Mouse (Mus musculus) E14TG2a.4 (cell line): ENCODE measurements around the gene Pla2g5.

Experiments used
- CTCF ChIP-seq: conservative IDR thresholded peaks from 2 replicates; pipeline ENCODE4 v1.5.1; 2014; ENCODE audit warnings: low read length
- POU5F1 ChIP-seq: IDR thresholded peaks from 2 replicates; pipeline ENCODE4 v1.6.1; 2014; ENCODE audit warnings: low read length, borderline replicate concordance

- no peak for TF ChIP-seq CTCF
- no peak for TF ChIP-seq POU5F1
Observed at GRCm38 (mm10) chr4:138841386-138841785, 21.9 kb downstream of the Pla2g5 start.
